Mouse (Mus musculus) lung, postnatal 0 days (tissue): Measurements from ENCODE around the gene Ddx31. TPM values are rescaled to one million over a fixed set of nuclear protein-coding genes. Genes with fewer than 3 reads are reported as not detected.

Experiments
- ATAC-seq: fragments of 200-750 bp; cut with Nextera tagmentation; 2 replicates; pipeline ENCODE4 v1.8.0; 2017; ENCODE audit warnings: moderate library complexity
- DNase-seq: peaks from one replicate; pipeline ENCODE4 v3.0.0-alpha.2; 2016; ENCODE audit warnings: low spot score
- H3K27ac ChIP-seq: fragments of 300-500 bp; sonication (generic); 2 replicates; pipeline ENCODE4 v1.5.1; 2014; ENCODE audit warnings: antibody characterized with exemption, mild to moderate bottlenecking, low read length, mixed read lengths
- H3K27me3 ChIP-seq: fragments of 300-500 bp; sonication (generic); replicated peaks from 2 replicates; pipeline ENCODE4 v1.6.1; 2014; ENCODE audit warnings: low read length, mixed read lengths; ENCODE audit not compliant: insufficient read depth
- H3K36me3 ChIP-seq: fragments of 300-500 bp; sonication (generic); 2 replicates; pipeline ENCODE4 v1.6.1; 2014; ENCODE audit warnings: low read length, mixed read lengths; ENCODE audit not compliant: insufficient read depth
- H3K4me1 ChIP-seq: fragments of 300-500 bp; sonication (generic); 2 replicates; pipeline ENCODE4 v1.6.1; 2014; ENCODE audit warnings: antibody characterized with exemption, low read depth, low read length, mixed read lengths; ENCODE audit not compliant: insufficient read depth
- H3K4me2 ChIP-seq: fragments of 300-500 bp; sonication (generic); replicated peaks from 2 replicates; pipeline ENCODE4 v1.6.1; 2014; ENCODE audit warnings: low read depth, mild to moderate bottlenecking, low read length, moderate library complexity, mixed read lengths
- H3K4me3 ChIP-seq: fragments of 300-500 bp; sonication (generic); 2 replicates; pipeline ENCODE4 v1.5.1; 2014; ENCODE audit warnings: low read depth, low read length
- H3K9ac ChIP-seq: fragments of 300-500 bp; sonication (generic); replicated peaks from 2 replicates; pipeline ENCODE4 v1.6.1; 2014; ENCODE audit warnings: low read depth, mild to moderate bottlenecking
- H3K9me3 ChIP-seq: fragments of 300-500 bp; sonication (generic); 2 replicates; pipeline ENCODE4 v1.6.1; 2016; ENCODE audit warnings: low read length, mixed read lengths
- CTCF ChIP-seq: IDR thresholded peaks from 2 replicates; pipeline ENCODE4 v1.5.1; 2016; ENCODE audit warnings: antibody characterized with exemption, mild to moderate bottlenecking
- EP300 ChIP-seq: IDR thresholded peaks from 2 replicates; pipeline ENCODE4 v1.6.1; 2016; ENCODE audit warnings: antibody characterized with exemption, mild to moderate bottlenecking, control low read depth
- WGBS: fragments of 180-500 bp; shearing (Covaris S2); extraction: QIAGEN DNeasy Blood & Tissue Kit; methylation state at CpG from one replicate; pipeline ENCODE4 v1.1.7; 2014; 5-methylcytosine and 5-hydroxymethylcytosine counted together
- polyA plus RNA-seq: library from polyadenylated mRNA; unstranded; fragments of >200 nt; fragmentation: Nextera tagmentation; extraction: Ambion mirVana; gene quantifications from 2 replicates; pipeline ENCODE4 v1.2.1, GENCODE M21; 2015

Ddx31 gene
- 5.9 and 6.8 TPM in 2 replicates for polyA plus RNA-seq

- peak; percentile 97 for ATAC-seq
- Histone ChIP-seq H3K27ac (peak within 1 kb of the TSS; percentile 91), H3K9ac (peak within 1 kb of the TSS; percentile 87), H3K4me2 (peak within 1 kb of the TSS; percentile 97), H3K4me1 (peaks cover 13% of the 10 kb centered on the region; the same call in 1 of the 2 replicates), H3K27me3 (no peaks in the 10 kb centered on the region), H3K4me3 (peak within 1 kb of the TSS; percentile 93), H3K36me3 (no peaks in the 10 kb centered on the region; the same call in 1 of the 2 replicates), H3K9me3 (no peaks in the 10 kb centered on the region)
- 1% methylated on average over 59 of the region's 63 CpGs for WGBS
- TF ChIP-seq EP300: peak; percentile 68; the same call in 1 of the 2 replicates
- 0 out of 2 replicates have a peak, but pooled peaks have one; percentile 8 for TF ChIP-seq CTCF
- DNase-seq: peak; percentile 94
These were observed at the start of gene Ddx31, which contains the start of gene Gtf3c4 for GRCm38 (mm10) chr2:28840222-28840951. Gene Ddx31, plus strand, starts transcription at chr2:28840406. Gene Gtf3c4, minus strand, starts transcription at chr2:28840360.

GRCm38 (mm10) chr2:28792931-28793610, 47.1 kb upstream of the Ddx31 start:
- TF ChIP-seq EP300: no peak
- TF ChIP-seq CTCF: no peak
- no peaks in the 10 kb centered on the region for H3K9me3 ChIP-seq
- no peaks in the 10 kb centered on the region for H3K4me1 ChIP-seq
- no peaks in the 10 kb centered on the region for H3K36me3 ChIP-seq
- H3K4me3 ChIP-seq: 0 out of 2 replicates have a peak overlapping the region, but pooled peaks have one; percentile 2
- no peaks in the 10 kb centered on the region for H3K27me3 ChIP-seq
- H3K27ac ChIP-seq: 0 out of 2 replicates have a peak overlapping the region, but pooled peaks have one; percentile 14
- 19% methylated on average over 5 of the region's 6 CpGs for WGBS
- H3K4me2 ChIP-seq: peak overlapping the region; percentile 35
- DNase-seq (peak; percentile 83), ATAC-seq (peak; percentile 86)
- H3K9ac ChIP-seq: no peak overlapping the region

GRCm38 (mm10) chr2:28794623-28795022, 45.6 kb upstream of the Ddx31 start:
- 67% methylated on average over 5 of the region's 5 CpGs for WGBS
- H3K4me2 ChIP-seq: no peak overlapping the region
- TF ChIP-seq EP300 (no peak), CTCF (peak; percentile 30)
- H3K4me1 ChIP-seq: no peaks in the 10 kb centered on the region
- H3K36me3 ChIP-seq: no peaks in the 10 kb centered on the region
- H3K27ac ChIP-seq: no peak overlapping the region
- no peak for ATAC-seq
- H3K9me3 ChIP-seq: no peaks in the 10 kb centered on the region
- no peaks in the 10 kb centered on the region for H3K27me3 ChIP-seq
- H3K9ac ChIP-seq: no peak overlapping the region
- no peak overlapping the region for H3K4me3 ChIP-seq
- no peak for DNase-seq

- no peaks in the 10 kb centered on the region for H3K27me3 ChIP-seq
- no peak overlapping the region for H3K4me3 ChIP-seq
- DNase-seq: peak; percentile 31
- TF ChIP-seq EP300 (no peak), CTCF (no peak)
- 0 out of 2 replicates have a peak, but pooled peaks have one; percentile 18 for ATAC-seq
- no peak overlapping the region for H3K27ac ChIP-seq
- no peaks in the 10 kb centered on the region for H3K9me3 ChIP-seq
- H3K4me2 ChIP-seq: no peak overlapping the region
- no peaks in the 10 kb centered on the region for H3K36me3 ChIP-seq
- H3K9ac ChIP-seq: no peak overlapping the region
- 64% methylated on average over 8 of the region's 8 CpGs for WGBS
- no peaks in the 10 kb centered on the region for H3K4me1 ChIP-seq
These were observed 43.9 kb upstream of the Ddx31 start for GRCm38 (mm10) chr2:28796298-28796697.

GRCm38 (mm10) chr2:28797490-28798106, 42.6 kb upstream of the Ddx31 start:
- DNase-seq: no peak
- no peaks in the 10 kb centered on the region for H3K4me1 ChIP-seq
- H3K4me3 ChIP-seq: no peak overlapping the region
- no peaks in the 10 kb centered on the region for H3K36me3 ChIP-seq
- no peak for ATAC-seq
- 46% methylated on average over 18 of the region's 18 CpGs for WGBS
- H3K9me3 ChIP-seq: no peaks in the 10 kb centered on the region
- no peak overlapping the region for H3K27ac ChIP-seq
- TF ChIP-seq CTCF (no peak), EP300 (no peak)
- no peak overlapping the region for H3K4me2 ChIP-seq
- H3K9ac ChIP-seq: no peak overlapping the region
- no peaks in the 10 kb centered on the region for H3K27me3 ChIP-seq

- no peak overlapping the region for H3K9ac ChIP-seq
- no peak overlapping the region for H3K4me3 ChIP-seq
- WGBS: 11% methylated on average over 3 of the region's 3 CpGs
- H3K27ac ChIP-seq: no peak overlapping the region
- no peaks in the 10 kb centered on the region for H3K27me3 ChIP-seq
- H3K4me1 ChIP-seq: no peaks in the 10 kb centered on the region
- H3K9me3 ChIP-seq: no peaks in the 10 kb centered on the region
- no peak for DNase-seq
- TF ChIP-seq EP300: no peak
- no peak for TF ChIP-seq CTCF
- ATAC-seq: no peak
- H3K4me2 ChIP-seq: no peak overlapping the region
- no peaks in the 10 kb centered on the region for H3K36me3 ChIP-seq
These were observed 41.8 kb upstream of the Ddx31 start for GRCm38 (mm10) chr2:28798390-28798789.
